Comparison of ENCODE assay signal across 23 mouse cellular contexts in the genomic region with DNA sequence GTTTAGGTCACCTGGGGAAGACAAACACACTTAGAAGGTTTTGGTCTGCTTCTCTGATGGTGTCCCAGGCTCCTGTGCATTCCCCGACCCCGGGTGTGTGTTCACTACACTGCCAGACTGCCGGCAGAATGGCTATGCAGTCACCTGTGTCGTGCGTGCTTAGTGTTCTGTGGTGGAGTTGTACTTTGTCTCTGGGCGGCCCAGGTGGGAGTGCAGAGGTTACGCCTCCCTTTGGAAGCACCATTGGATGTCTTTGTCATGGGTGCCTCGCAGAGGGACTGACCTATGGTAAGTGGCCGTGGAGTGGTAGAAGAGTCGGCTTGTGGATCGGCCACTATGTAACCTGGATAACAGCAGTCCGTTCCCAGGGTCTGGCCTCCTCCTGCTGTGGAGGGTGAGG. TPM values are rescaled to one million over a fixed set of nuclear protein-coding genes. Genes with fewer than 3 reads are reported as not detected.
DNase-seq lines count a peak whose midpoint lies in the region; ATAC-seq lines count a peak whose summit lies in the region.
"Had no signal": no experiment of that assay in that cellular context is flagged by ENCODE, and none has a peak within 500 bp of the region (broad histone marks: within the 10 kb centered on the region; RNA-seq: fewer than 3 reads in every experiment).

No protein-coding gene starts in this region.

- no peaks in the 10 kb centered on the region for H3K4me1 ChIP-seq in intestine, embryonic 15.5 days (replicated peaks)
- no peaks in the 10 kb centered on the region for H3K4me1 ChIP-seq in intestine, embryonic 16.5 days (ENCODE audit: control insufficient read depth, insufficient read depth, low read length)
- H3K4me1 ChIP-seq: embryonic facial prominence, embryonic 13.5 days; embryonic facial prominence, embryonic 15.5 days; forebrain, embryonic 10.5 days; forebrain, embryonic 12.5 days had no signal

- peak; percentile 56 for ATAC-seq in intestine, embryonic 15.5 days
- ATAC-seq in intestine, embryonic 16.5 days: peak; percentile 60
- ATAC-seq: forebrain, embryonic 14.5 days; forebrain, embryonic 16.5 days had no signal

- H3K36me3 ChIP-seq in intestine, embryonic 15.5 days: no peaks in the 10 kb centered on the region
- H3K36me3 ChIP-seq in intestine, embryonic 16.5 days (ENCODE audit: control insufficient read depth, insufficient read depth, low read length): no peaks in the 10 kb centered on the region
- H3K36me3 ChIP-seq: embryonic facial prominence, embryonic 13.5 days; embryonic facial prominence, embryonic 15.5 days; forebrain, embryonic 10.5 days; forebrain, embryonic 12.5 days had no signal

- 68% methylated on average over 12 of the region's 12 CpGs for WGBS in intestine, embryonic 15.5 days
- WGBS in intestine, embryonic 16.5 days: 69% methylated on average over 12 of the region's 12 CpGs

- no peak overlapping the region for H3K27ac ChIP-seq in intestine, embryonic 15.5 days
- no peak overlapping the region for H3K27ac ChIP-seq in intestine, embryonic 16.5 days (ENCODE audit: low read length)
- H3K27ac ChIP-seq: embryonic facial prominence, embryonic 13.5 days; embryonic facial prominence, embryonic 15.5 days; forebrain, embryonic 10.5 days; forebrain, embryonic 12.5 days had no signal

- H3K9me3 ChIP-seq in intestine, embryonic 15.5 days: no peaks in the 10 kb centered on the region
- no peaks in the 10 kb centered on the region for H3K9me3 ChIP-seq in intestine, embryonic 16.5 days (ENCODE audit: control insufficient read depth, low read length)
- H3K9me3 ChIP-seq: embryonic facial prominence, embryonic 13.5 days; embryonic facial prominence, embryonic 15.5 days had no signal

- peak; percentile 34 for DNase-seq in yolk sac, embryonic 10.5 days (ENCODE audit: low spot score)
- DNase-seq in urinary bladder, postnatal 14 days (ENCODE audit: low spot score): no peak
- no peak for DNase-seq in urinary bladder, postnatal 10 days (ENCODE audit: low spot score)
- DNase-seq: adrenal gland, adult 2 months; adrenal gland, postnatal 10 days; adrenal gland, postnatal 25 days; cerebellum, adult 11 months; cerebellum, adult 18-20 months; cerebellum, adult 8-10 months; cerebellum, adult 9-11 months; cerebellum, postnatal 14 days; cerebellum, postnatal 36 days; embryo, embryonic 11 days had no signal

- no peak overlapping the region for H3K9ac ChIP-seq in intestine, embryonic 15.5 days
- H3K9ac ChIP-seq in intestine, embryonic 16.5 days (ENCODE audit: low read depth, low read length): no peak overlapping the region
- H3K9ac ChIP-seq: embryonic facial prominence, embryonic 13.5 days; embryonic facial prominence, embryonic 15.5 days; forebrain, embryonic 12.5 days had no signal

- no peak overlapping the region for H3K4me2 ChIP-seq in intestine, embryonic 15.5 days (replicated peaks)
- H3K4me2 ChIP-seq in intestine, embryonic 16.5 days (ENCODE audit: low read depth, low read length): no peak overlapping the region
- H3K4me2 ChIP-seq: embryonic facial prominence, embryonic 13.5 days; embryonic facial prominence, embryonic 15.5 days; forebrain, embryonic 12.5 days had no signal

- peaks cover 12% of the 10 kb centered on the region; the same call in 1 of the 2 replicates for H3K27me3 ChIP-seq in intestine, embryonic 15.5 days (replicated peaks)
- H3K27me3 ChIP-seq in intestine, embryonic 16.5 days (replicated peaks; ENCODE audit: control insufficient read depth, insufficient read depth, low read length): no peaks in the 10 kb centered on the region

- H3K4me3 ChIP-seq in intestine, embryonic 15.5 days (replicated peaks): no peak overlapping the region
- H3K4me3 ChIP-seq in intestine, embryonic 16.5 days (ENCODE audit: low read length): no peak overlapping the region
- H3K4me3 ChIP-seq: embryonic facial prominence, embryonic 13.5 days; embryonic facial prominence, embryonic 15.5 days; erythroblast, embryonic 14.5 days; forebrain, embryonic 10.5 days; forebrain, embryonic 12.5 days had no signal

RNA-seq across cellular contexts. Expression of a gene that starts 45.7 kb away (rescaled TPM):
- polyA plus RNA-seq in intestine, embryonic 15.5 days (2015; fragmentation: Nextera tagmentation; extraction: Ambion mirVana): 0.30 and 0.41 TPM in 2 replicates
- 0.15 and 0.20 TPM in 2 replicates for polyA plus RNA-seq in intestine, embryonic 16.5 days (2015; fragmentation: Nextera tagmentation; extraction: Ambion mirVana)
- polyA plus RNA-seq: adrenal gland, adult 2 months; erythroblast, embryonic 14.5 days had no signal

RNA-seq across cellular contexts. Expression of a gene that starts 59.0 kb away (rescaled TPM):
- polyA plus RNA-seq in intestine, embryonic 15.5 days (2015; fragmentation: Nextera tagmentation; extraction: Ambion mirVana): not detected in 2 replicates
- polyA plus RNA-seq in intestine, embryonic 16.5 days (2015; fragmentation: Nextera tagmentation; extraction: Ambion mirVana): not detected in 2 replicates
- polyA plus RNA-seq: adrenal gland, adult 2 months; C2C12; erythroblast, embryonic 14.5 days; forebrain, embryonic 16.5 days had no signal
